Mouse (Mus musculus) olfactory bulb, adult 2 months (tissue): ENCODE data around the gene Pdf. TPM values are rescaled to one million over a fixed set of nuclear protein-coding genes. Genes with fewer than 3 reads are reported as not detected.

Experiments
- H3K27ac ChIP-seq: fragments of 200-500 bp; 2 replicates; pipeline ENCODE4 v1.5.1; 2012; ENCODE audit warnings: low read depth, low read length; ENCODE audit not compliant: insufficient read depth
- H3K4me1 ChIP-seq: fragments of 200-500 bp; 2 replicates; pipeline ENCODE4 v1.6.1; 2012; ENCODE audit warnings: low read length; ENCODE audit not compliant: control insufficient read depth, insufficient read depth
- H3K4me3 ChIP-seq: fragments of 200-500 bp; 2 replicates; pipeline ENCODE4 v1.5.1; 2012; ENCODE audit warnings: mild to moderate bottlenecking, low read depth, low read length, moderate library complexity; ENCODE audit not compliant: insufficient read depth
- CTCF ChIP-seq: fragments of 200-500 bp; IDR thresholded peaks from 2 replicates; pipeline ENCODE4 v1.5.1; 2012; ENCODE audit warnings: low read depth, mild to moderate bottlenecking, low read length, moderate library complexity; ENCODE audit not compliant: insufficient read depth
- POLR2A ChIP-seq: fragments of 200-500 bp; IDR thresholded peaks from 2 replicates; pipeline ENCODE4 v1.6.1; 2012; ENCODE audit warnings: mild to moderate bottlenecking, low read depth, low read length, moderate library complexity; ENCODE audit not compliant: insufficient read depth
- WGBS: fragments of 180-500 bp; shearing (Covaris S2); methylation state at CpG from one replicate; pipeline ENCODE4 v1.1.7; 2018; 5-methylcytosine and 5-hydroxymethylcytosine counted together
- polyA plus RNA-seq: library from polyadenylated mRNA; stranded (reverse); fragments of >200 nt; gene quantifications from 2 replicates; pipeline ENCODE4 v1.2.4, GENCODE M21; 2012; ENCODE audit warnings: low replicate concordance; ENCODE audit not compliant: missing spikeins, insufficient read depth, insufficient read length

Gene Pdf
- polyA plus RNA-seq, 1 experiment = not detected

GRCm38 (mm10) chr8:107074128-107074527 is 25.7 kb upstream of the Pdf start:
- Histone ChIP-seq H3K27ac (no peak overlapping the region), H3K4me3 (no peak overlapping the region), H3K4me1 (no peaks in the 10 kb centered on the region)
- 75% methylated on average over 1 of the region's 1 CpGs for WGBS
- TF ChIP-seq POLR2A (no peak), CTCF (no peak)

- 82% methylated on average over 4 of the region's 4 CpGs for WGBS
- H3K4me3 ChIP-seq = no peak overlapping the region
- no peak overlapping the region for H3K27ac ChIP-seq
- TF ChIP-seq CTCF (no peak), POLR2A (no peak)
- no peaks in the 10 kb centered on the region for H3K4me1 ChIP-seq
These were observed 25.3 kb upstream of the Pdf start for GRCm38 (mm10) chr8:107073706-107074105.

- Histone ChIP-seq H3K27ac (no peak within 1 kb of the TSS), H3K4me1 (no peaks in the 10 kb centered on the region), H3K4me3 (no peak within 1 kb of the TSS)
- 65% methylated on average over 17 of the region's 17 CpGs for WGBS
- no peak for TF ChIP-seq POLR2A
- TF ChIP-seq CTCF = no peak
These were observed 17.4 kb upstream of the Pdf start, which contains the start of gene Tmed6 for GRCm38 (mm10) chr8:107065511-107066496. Gene Tmed6, minus strand, starts transcription at chr8:107065644.

GRCm38 (mm10) chr8:107062613-107063012 is 14.2 kb upstream of the Pdf start:
- no peaks in the 10 kb centered on the region for H3K4me1 ChIP-seq
- no peak overlapping the region for H3K4me3 ChIP-seq
- no peak overlapping the region for H3K27ac ChIP-seq
- WGBS = 69% methylated on average over 1 of the region's 1 CpGs
- TF ChIP-seq POLR2A (no peak), CTCF (no peak)

DNA sequence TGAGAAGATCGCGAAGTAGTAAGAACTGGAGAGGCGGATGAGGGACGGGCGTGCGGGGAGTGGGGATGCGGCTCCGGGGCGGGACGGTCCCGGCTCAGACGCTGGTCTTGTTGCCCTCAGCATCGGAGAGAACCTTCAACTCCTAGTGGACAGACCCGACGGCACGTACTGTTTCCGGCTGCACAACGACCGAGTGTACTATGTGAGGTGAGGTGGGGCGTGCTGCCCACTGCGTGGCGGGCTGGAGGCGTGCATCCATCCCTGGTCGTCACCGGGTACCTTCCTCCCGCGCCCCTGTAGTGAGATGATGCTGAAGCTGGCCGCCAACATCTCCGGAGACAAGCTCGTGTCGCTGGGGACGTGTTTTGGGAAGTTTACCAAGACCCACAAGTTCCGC is 8.6 kb upstream of the Pdf start:
- Histone ChIP-seq H3K4me3 (peak overlapping the region; percentile 64), H3K27ac (no peak overlapping the region), H3K4me1 (peaks cover 6% of the 10 kb centered on the region; the same call in 1 of the 2 replicates)
- under 1% methylated on average over 33 of the region's 33 CpGs for WGBS
- no peak for TF ChIP-seq CTCF
- no peak for TF ChIP-seq POLR2A

DNA sequence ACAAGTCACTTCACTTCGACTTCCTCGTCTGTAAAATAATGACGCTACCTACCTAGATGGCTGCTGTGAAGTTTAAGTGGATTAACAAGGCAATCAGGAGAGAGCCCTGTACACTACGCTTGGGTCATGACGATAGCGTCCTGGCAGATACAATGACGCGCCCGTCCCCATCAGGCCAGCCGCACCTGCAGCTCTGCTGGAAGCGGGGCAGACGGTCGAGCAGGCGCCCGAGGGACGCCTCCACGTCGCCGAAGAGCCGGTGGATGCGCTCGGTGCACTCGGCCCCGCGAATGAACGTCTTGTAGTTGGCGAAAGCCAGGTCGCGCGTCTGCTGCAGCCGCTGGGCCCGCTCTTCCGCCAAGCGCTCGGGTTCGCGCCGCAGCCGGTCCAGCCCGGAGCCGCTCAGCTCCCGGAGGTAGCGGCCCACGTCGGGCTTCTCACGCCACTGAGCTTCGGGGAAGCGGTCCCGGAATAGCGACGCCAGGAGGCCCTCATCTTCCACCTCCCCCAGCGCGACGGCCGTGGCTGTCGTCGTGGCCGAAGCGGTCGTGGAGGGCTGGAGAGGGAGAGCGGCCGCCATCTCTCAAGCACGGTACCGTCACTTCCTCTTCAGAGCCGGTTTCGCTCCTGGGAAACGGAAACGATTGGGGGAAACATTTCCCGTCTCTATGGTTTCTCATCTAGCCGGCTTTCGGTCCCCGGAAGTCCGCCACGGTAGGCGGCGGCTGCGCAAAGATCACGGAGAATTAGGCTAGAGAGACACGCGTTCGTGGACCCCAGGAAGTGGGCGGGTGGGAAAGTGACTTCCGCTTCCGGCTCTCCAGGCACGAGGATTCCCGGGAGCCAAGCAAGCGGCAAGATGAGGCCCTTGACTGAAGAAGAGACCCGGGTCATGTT is 7.9 kb upstream of the Pdf start, which contains the start of the genes Cog8 and Nip7:
Cog8 (minus strand) TSS at position 614 of the 897 bp plus-strand sequence.
Nip7 (plus strand) TSS at position 802 of the 897 bp plus-strand sequence.
- TF ChIP-seq CTCF (no peak), POLR2A (peak; percentile 53; the same call in 1 of the 2 replicates)
- Histone ChIP-seq H3K27ac (no peak within 1 kb of the TSS), H3K4me3 (peak within 1 kb of the TSS; percentile 81), H3K4me1 (peaks cover 6% of the 10 kb centered on the region; the same call in 1 of the 2 replicates)
- under 1% methylated on average over 88 of the region's 88 CpGs for WGBS

GRCm38 (mm10) chr8:107052046-107052445 is 3.6 kb upstream of the Pdf start:
- Histone ChIP-seq H3K4me3 (no peak overlapping the region), H3K27ac (no peak overlapping the region), H3K4me1 (peaks cover 7% of the 10 kb centered on the region)
- TF ChIP-seq POLR2A = no peak
- TF ChIP-seq CTCF = no peak
- WGBS = 95% methylated on average over 8 of the region's 8 CpGs

DNA sequence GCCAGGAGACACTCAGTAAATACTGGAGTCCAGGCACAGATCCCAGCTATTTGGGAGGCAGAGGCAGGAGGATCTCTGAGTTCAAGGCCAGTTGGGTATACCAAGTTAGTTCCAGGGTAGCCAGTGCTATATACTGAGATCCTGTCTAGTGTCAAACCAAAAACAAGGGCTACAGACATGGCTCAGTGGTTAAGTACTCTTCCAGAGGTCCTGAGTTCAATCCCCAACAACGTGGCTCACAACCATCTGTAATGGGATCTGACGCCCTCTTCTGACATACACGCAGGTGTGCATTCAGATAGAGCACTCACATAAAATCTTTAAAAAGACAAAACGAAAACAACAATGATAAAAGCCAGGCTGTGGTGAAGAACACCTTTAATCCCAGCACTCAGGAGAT is 1.1 kb upstream of the Pdf start:
- H3K4me3 ChIP-seq = no peak overlapping the region
- TF ChIP-seq CTCF (no peak), POLR2A (no peak)
- H3K27ac ChIP-seq = no peak overlapping the region
- 95% methylated on average over 4 of the region's 4 CpGs for WGBS
- H3K4me1 ChIP-seq = peaks cover 5% of the 10 kb centered on the region

DNA sequence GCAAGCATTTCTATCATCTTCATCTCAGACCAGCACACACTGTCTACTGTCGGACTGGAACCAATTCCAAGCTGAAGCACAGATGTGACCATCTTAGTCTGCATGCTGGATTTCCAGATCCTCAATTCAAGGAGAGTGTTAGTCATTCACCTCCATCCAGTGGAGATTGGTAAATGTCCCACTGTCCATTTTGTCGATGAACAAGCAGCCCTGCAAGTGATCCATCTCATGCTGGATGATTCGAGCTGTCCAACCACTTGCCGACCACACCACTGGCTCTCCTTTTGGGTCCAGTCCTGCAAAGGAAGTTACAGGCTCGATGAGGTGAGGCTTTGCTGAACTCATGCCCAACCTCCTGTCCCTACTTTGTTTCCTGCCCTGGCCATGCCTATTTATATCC is 1.4 kb downstream of the Pdf start:
- peaks cover 5% of the 10 kb centered on the region for H3K4me1 ChIP-seq
- no peak for TF ChIP-seq CTCF
- TF ChIP-seq POLR2A = no peak
- WGBS = 91% methylated on average over 5 of the region's 5 CpGs
- no peak overlapping the region for H3K4me3 ChIP-seq
- no peak overlapping the region for H3K27ac ChIP-seq
